In genomic region chr11:55158785-55159359, GRCm38 (mm10) we compare ENCODE assay signal across 8 mouse cellular contexts. TPM values are rescaled to one million over a fixed set of nuclear protein-coding genes. Genes with fewer than 3 reads are reported as not detected.
DNase-seq lines count a peak whose midpoint lies in the region; ATAC-seq and TF ChIP-seq lines count a peak whose summit lies in the region.

No protein-coding gene starts in this region.

- no peaks in the 10 kb centered on the region for H3K4me1 ChIP-seq in midbrain, embryonic 14.5 days (ENCODE audit: control insufficient read depth, insufficient read depth, low read length)
- no peaks in the 10 kb centered on the region for H3K4me1 ChIP-seq in midbrain, embryonic 15.5 days
- no peaks in the 10 kb centered on the region for H3K4me1 ChIP-seq in neural tube, embryonic 11.5 days (ENCODE audit: control insufficient read depth, insufficient read depth, low read length)
- peaks cover 4% of the 10 kb centered on the region; the same call in 1 of the 2 replicates for H3K4me1 ChIP-seq in testis, adult 2 months (ENCODE audit: control insufficient read depth, insufficient read depth, low read length)

- H3K36me3 ChIP-seq in midbrain, embryonic 14.5 days (ENCODE audit: control insufficient read depth, insufficient read depth, low read length) = no peaks in the 10 kb centered on the region
- no peaks in the 10 kb centered on the region for H3K36me3 ChIP-seq in midbrain, embryonic 15.5 days (replicated peaks)
- no peaks in the 10 kb centered on the region for H3K36me3 ChIP-seq in neural tube, embryonic 11.5 days (ENCODE audit: control insufficient read depth, insufficient read depth, low read length)
- no peaks in the 10 kb centered on the region for H3K36me3 ChIP-seq in testis, adult 2 months (ENCODE audit: control insufficient read depth, insufficient read depth, low read length)

- no peak for ATAC-seq in midbrain, embryonic 14.5 days (ENCODE audit: low FRiP score, low TSS enrichment)
- ATAC-seq in midbrain, embryonic 15.5 days (replicated peaks) = no peak
- ATAC-seq in neural tube, embryonic 11.5 days (ENCODE audit: insufficient read depth, low FRiP score, low TSS enrichment) = no peak; the same call in 1 of the 2 replicates

- peak; percentile 83; the same call in 1 of the 2 replicates for TF ChIP-seq CTCF in testis, adult 2 months (IDR thresholded peaks at IDR 0.05; ENCODE audit: control insufficient read depth, insufficient read depth, insufficient replicate concordance, low read depth, low read length)

- H3K9me3 ChIP-seq in midbrain, embryonic 14.5 days (ENCODE audit: control insufficient read depth, low read length) = no peaks in the 10 kb centered on the region
- no peaks in the 10 kb centered on the region for H3K9me3 ChIP-seq in midbrain, embryonic 15.5 days
- no peaks in the 10 kb centered on the region for H3K9me3 ChIP-seq in neural tube, embryonic 11.5 days (ENCODE audit: control insufficient read depth, low read length)

- WGBS in midbrain, embryonic 14.5 days = 51% methylated on average over 13 of the region's 13 CpGs
- 54% methylated on average over 13 of the region's 13 CpGs for WGBS in midbrain, embryonic 15.5 days
- WGBS in neural tube, embryonic 11.5 days = 54% methylated on average over 13 of the region's 13 CpGs

- H3K27ac ChIP-seq in midbrain, embryonic 14.5 days (replicated peaks; ENCODE audit: low read depth, low read length) = no peak overlapping the region
- H3K27ac ChIP-seq in midbrain, embryonic 15.5 days = no peak overlapping the region
- no peak overlapping the region for H3K27ac ChIP-seq in neural tube, embryonic 11.5 days (ENCODE audit: low read depth, low read length)
- no peak overlapping the region for H3K27ac ChIP-seq in testis, adult 2 months (ENCODE audit: control insufficient read depth, insufficient read depth, low read depth, low read length)

- no peak overlapping the region for H3K4me2 ChIP-seq in midbrain, embryonic 14.5 days (ENCODE audit: low read length)
- H3K4me2 ChIP-seq in midbrain, embryonic 15.5 days = no peak overlapping the region
- H3K4me2 ChIP-seq in neural tube, embryonic 11.5 days (ENCODE audit: low read depth) = no peak overlapping the region

- H3K27me3 ChIP-seq in midbrain, embryonic 14.5 days (ENCODE audit: control insufficient read depth, insufficient read depth, low read length) = no peaks in the 10 kb centered on the region
- H3K27me3 ChIP-seq in midbrain, embryonic 15.5 days (replicated peaks) = no peaks in the 10 kb centered on the region
- no peaks in the 10 kb centered on the region for H3K27me3 ChIP-seq in neural tube, embryonic 11.5 days (ENCODE audit: control insufficient read depth, insufficient read depth, low read length)
- H3K27me3 ChIP-seq in testis, adult 2 months (ENCODE audit: control insufficient read depth, insufficient read depth, low read length) = no peaks in the 10 kb centered on the region

- peak; percentile 80 for DNase-seq in midbrain, embryonic 14.5 days
- peak; percentile 74 to 79 for DNase-seq in cerebellum, adult 18-20 months
- peak; percentile 79 to 91 for DNase-seq in frontal cortex, postnatal 25 days (ENCODE audit: low spot score in 2 of 2)
- DNase-seq in kidney, adult 11 months = peak; percentile 64
- peak; percentile 89 for DNase-seq in left cerebral cortex, postnatal 14 days (ENCODE audit: low spot score in 2 of 2)
- DNase-seq in neural tube, embryonic 11.5 days (ENCODE audit: low spot score) = peak; percentile 78

- no peak overlapping the region for H3K9ac ChIP-seq in midbrain, embryonic 14.5 days (replicated peaks; ENCODE audit: low read length)
- no peak overlapping the region for H3K9ac ChIP-seq in midbrain, embryonic 15.5 days
- no peak overlapping the region for H3K9ac ChIP-seq in neural tube, embryonic 11.5 days (ENCODE audit: low read length)

- no peak for TF ChIP-seq POLR2A in testis, adult 2 months (IDR thresholded peaks at IDR 0.05; ENCODE audit: control insufficient read depth, low read depth, low read length)

- intact Hi-C loops in left cerebral cortex, postnatal 14 days (cut with DNase I) = loop anchor here (1.0 to 5.0 kb wide), 3 partner anchors 72 to 162 kb away; no protein-coding TSS in a partner anchor

- H3K4me3 ChIP-seq in midbrain, embryonic 14.5 days (replicated peaks; ENCODE audit: low read depth, low read length) = no peak overlapping the region
- no peak overlapping the region for H3K4me3 ChIP-seq in midbrain, embryonic 15.5 days
- H3K4me3 ChIP-seq in neural tube, embryonic 11.5 days (ENCODE audit: low read depth, low read length) = no peak overlapping the region
- peak overlapping the region; percentile 37; the same call in 1 of the 2 replicates for H3K4me3 ChIP-seq in testis, adult 2 months (ENCODE audit: control insufficient read depth, low read depth, low read length)

RNA-seq across cellular contexts. Expression of gene Slc36a3, which starts 7.4 kb away (rescaled TPM):
- polyA plus RNA-seq in midbrain, embryonic 14.5 days (2014; fragmentation: Nextera tagmentation; extraction: Ambion mirVana) = not detected in 2 replicates
- polyA plus RNA-seq in midbrain, embryonic 15.5 days (2015; fragmentation: Nextera tagmentation; extraction: Ambion mirVana) = not detected in 2 replicates
- not detected for total RNA-seq in left cerebral cortex, postnatal 14 days (2021)
- not detected in 2 replicates for polyA plus RNA-seq in neural tube, embryonic 11.5 days (2014; fragmentation: Nextera tagmentation; extraction: Ambion mirVana)
- polyA plus RNA-seq in testis, adult 2 months (2012; rRNA removed) = 87.6 and 103 TPM in 2 replicates

RNA-seq across cellular contexts. Expression of gene Slc36a2, which starts 26.0 kb away (rescaled TPM):
- polyA plus RNA-seq in midbrain, embryonic 14.5 days (2014; fragmentation: Nextera tagmentation; extraction: Ambion mirVana) = 0.12 TPM in 1 of 2 replicates, not detected in the other
- 0.24 and 0.28 TPM in 2 replicates for polyA plus RNA-seq in midbrain, embryonic 15.5 days (2015; fragmentation: Nextera tagmentation; extraction: Ambion mirVana)
- total RNA-seq in left cerebral cortex, postnatal 14 days (2021) = under 1 TPM; 0.26 to 0.42 TPM
- 0.35 and 0.76 TPM in 2 replicates for polyA plus RNA-seq in neural tube, embryonic 11.5 days (2014; fragmentation: Nextera tagmentation; extraction: Ambion mirVana)
- polyA plus RNA-seq in testis, adult 2 months (2012; rRNA removed) = 0.56 and 0.65 TPM in 2 replicates

RNA-seq across cellular contexts. Expression of gene Slc36a1, which starts 45.3 kb away (rescaled TPM):
- polyA plus RNA-seq in midbrain, embryonic 14.5 days (2014; fragmentation: Nextera tagmentation; extraction: Ambion mirVana) = 3.1 and 3.6 TPM in 2 replicates
- 3.9 and 4.3 TPM in 2 replicates for polyA plus RNA-seq in midbrain, embryonic 15.5 days (2015; fragmentation: Nextera tagmentation; extraction: Ambion mirVana)
- total RNA-seq in left cerebral cortex, postnatal 14 days (2021) = 10 to 100 TPM; 71.8 to 77.3 TPM
- polyA plus RNA-seq in neural tube, embryonic 11.5 days (2014; fragmentation: Nextera tagmentation; extraction: Ambion mirVana) = 1.9 and 2.6 TPM in 2 replicates
- polyA plus RNA-seq in testis, adult 2 months (2012; rRNA removed) = 15.2 and 18.1 TPM in 2 replicates

Comparison
In these comparisons a context has a peak if more than half of its experiments do, and no peak if none do; other contexts are left out.
1. RNA of gene Slc36a3, which starts 7.4 kb away (polyA plus RNA-seq): 87.6 to 103 TPM in testis, adult 2 months; not detected in midbrain, embryonic 14.5 days, not detected in midbrain, embryonic 15.5 days and not detected in neural tube, embryonic 11.5 days; every median in the first group is over 10 times any median in the second.
2. Peak in every context shown above with its lines, with median percentiles within 50 percentile points of each other: DNase-seq.